Mouse (Mus musculus): ENCODE measurements around the gene Gm5141. TPM values are rescaled to one million over a fixed set of nuclear protein-coding genes. Genes with fewer than 3 reads are reported as not detected.

Gene Gm5141
- polyA plus RNA-seq, 1 experiment from 2014 or later = 10.3 TPM

MicroRNAs within 50 kb of the gene (microRNA counts, 519-probe panel; counts per million panel counts)
- not detected for microRNA mmu-miR-713

Small RNA genes lying within 50 kb of the gene (microRNA-seq; reads per million reads assigned to microRNA genes)
- gene Gm24588 (not detected), gene Mir713 (not detected)

Other genes starting within 250 kb of the Gm5141 start
- gene Zfp935, start 227.3 kb downstream of the Gm5141 start, polyA plus RNA-seq (2015; fragmentation: Nextera tagmentation; extraction: Ambion mirVana) = not detected in 2 replicates
- 11.4 and 14.2 TPM in 2 replicates for gene Zfp934, start 214.6 kb downstream of the Gm5141 start, polyA plus RNA-seq (2015; fragmentation: Nextera tagmentation; extraction: Ambion mirVana)
- 6.7 and 8.6 TPM in 2 replicates for gene 6720489N17Rik, start 161.6 kb downstream of the Gm5141 start, polyA plus RNA-seq (2015; fragmentation: Nextera tagmentation; extraction: Ambion mirVana)
- gene Platr25, start 25.1 kb downstream of the Gm5141 start, polyA plus RNA-seq (2015; fragmentation: Nextera tagmentation; extraction: Ambion mirVana) = 35.0 and 35.1 TPM in 2 replicates
- gene Fbp2, start 72.6 kb upstream of the Gm5141 start, polyA plus RNA-seq (2015; fragmentation: Nextera tagmentation; extraction: Ambion mirVana) = 1.6 and 13.8 TPM in 2 replicates
- 0.29 and 14.1 TPM in 2 replicates for gene Fbp1, start 102.5 kb upstream of the Gm5141 start, polyA plus RNA-seq (2015; fragmentation: Nextera tagmentation; extraction: Ambion mirVana)
- gene 2010111I01Rik, start 179.1 kb upstream of the Gm5141 start, polyA plus RNA-seq (2015; fragmentation: Nextera tagmentation; extraction: Ambion mirVana) = 36.1 and 55.1 TPM in 2 replicates